Mouse (Mus musculus): Measurements from ENCODE around the gene Kat8. TPM values are rescaled to one million over a fixed set of nuclear protein-coding genes. Genes with fewer than 3 reads are reported as not detected.

The Kat8 gene
- polyA plus RNA-seq (2015; fragmentation: Nextera tagmentation; extraction: Ambion mirVana), result 41.8 and 43.5 TPM in 2 replicates

DNA sequence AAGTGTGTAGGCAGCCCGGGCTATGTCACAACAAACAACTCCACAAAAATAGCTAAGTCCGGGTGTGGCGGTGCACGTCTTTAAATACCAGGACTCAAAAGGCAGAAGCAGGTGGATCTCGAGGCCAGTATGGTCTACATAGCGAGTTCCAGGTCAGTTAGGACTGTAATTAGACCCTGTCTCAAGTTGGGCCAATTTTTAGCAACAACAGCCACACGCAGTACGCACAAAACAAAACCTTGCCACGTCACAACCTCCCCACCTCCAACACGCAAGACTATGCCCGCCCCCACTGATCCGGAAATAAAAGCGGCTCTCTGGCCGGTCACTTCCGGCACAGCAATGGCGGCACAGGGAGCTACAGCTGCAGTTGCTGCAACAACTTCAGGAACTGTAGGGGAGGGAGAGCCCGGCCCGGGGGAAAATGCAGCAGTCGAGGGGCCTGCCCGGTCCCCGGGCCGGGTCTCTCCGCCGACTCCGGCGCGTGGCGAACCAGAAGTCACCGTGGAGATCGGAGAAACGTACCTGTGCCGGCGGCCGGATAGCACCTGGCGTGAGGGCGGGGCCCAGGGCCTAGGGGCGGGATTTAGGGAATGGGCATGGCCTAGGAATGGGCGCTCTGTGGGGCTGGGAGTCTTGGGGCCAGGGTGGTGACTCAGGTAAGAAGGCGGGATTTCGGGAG lies at the start of gene Kat8:
TSS of gene Kat8 (plus strand) at position 327 of the 682 bp plus-strand sequence.
- 1% methylated on average over 40 of the region's 40 CpGs for WGBS
- Histone ChIP-seq H3K4me2 (peak within 1 kb of the TSS; percentile 82), H3K4me3 (replicated peaks) (peak within 1 kb of the TSS; percentile 85), H3K27ac (peak within 1 kb of the TSS; percentile 91), H3K36me3 (peaks cover 58% of the 10 kb centered on the region), H3K9ac (peak within 1 kb of the TSS; percentile 82), H3K27me3 (no peaks in the 10 kb centered on the region), H3K4me1 (peaks cover 14% of the 10 kb centered on the region), H3K9me3 (replicated peaks) (no peaks in the 10 kb centered on the region)
- ATAC-seq (replicated peaks; ENCODE audit: low FRiP score), result peak; percentile 97

DNA sequence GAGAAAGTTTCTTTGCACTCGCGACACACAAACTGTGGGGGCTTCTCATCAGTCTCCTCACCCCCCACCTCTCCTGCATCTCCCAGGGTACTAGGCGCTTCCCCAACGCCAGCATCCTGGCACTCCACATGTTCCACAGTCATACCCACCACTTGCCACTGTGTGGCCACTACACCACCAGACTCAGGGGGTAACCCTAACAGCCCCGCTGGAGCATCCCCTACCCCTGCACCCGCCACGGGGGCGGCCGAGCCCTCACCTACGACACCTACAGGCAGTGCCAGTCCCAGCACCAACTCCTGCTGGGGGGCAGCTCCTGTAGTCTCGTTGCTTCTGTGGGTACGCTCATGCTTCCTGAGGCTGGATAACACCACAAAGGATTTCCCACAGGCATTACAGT lies 45.9 kb upstream of the Kat8 start:
- H3K4me2 ChIP-seq, result no peak overlapping the region
- 91% methylated on average over 11 of the region's 12 CpGs for WGBS
- 0 out of 2 replicates have a peak, but pooled peaks have one; percentile 46 for ATAC-seq (replicated peaks; ENCODE audit: low FRiP score)
- no peaks in the 10 kb centered on the region for H3K9me3 ChIP-seq (replicated peaks)
- H3K9ac ChIP-seq, result no peak overlapping the region
- no peak overlapping the region for H3K4me3 ChIP-seq (replicated peaks)
- H3K4me1 ChIP-seq, result no peaks in the 10 kb centered on the region
- H3K36me3 ChIP-seq, result peaks cover 53% of the 10 kb centered on the region
- no peaks in the 10 kb centered on the region for H3K27me3 ChIP-seq
- no peak overlapping the region for H3K27ac ChIP-seq

DNA sequence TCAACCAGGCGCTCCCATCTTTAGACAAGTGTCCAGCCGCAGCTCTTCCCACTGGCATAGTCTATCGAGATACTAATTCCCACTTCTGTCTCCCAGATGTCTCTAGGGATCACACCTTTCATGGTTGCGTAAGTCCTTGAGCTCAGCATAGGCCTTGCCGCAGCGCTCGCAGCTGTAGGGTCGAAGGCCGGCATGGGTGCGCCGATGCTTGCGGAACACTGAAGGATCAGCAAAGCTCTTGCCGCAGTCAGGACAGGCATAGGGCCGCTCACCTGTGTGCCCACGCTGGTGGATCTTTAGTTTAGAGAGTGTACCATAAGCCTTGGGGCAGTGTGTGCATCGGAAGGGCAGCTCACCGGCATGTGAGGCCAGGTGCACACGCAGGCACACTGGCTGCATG lies 44.7 kb upstream of the Kat8 start:
- H3K9ac ChIP-seq, result no peak overlapping the region
- H3K27ac ChIP-seq, result no peak overlapping the region
- H3K36me3 ChIP-seq, result peaks cover 61% of the 10 kb centered on the region
- H3K4me3 ChIP-seq (replicated peaks), result no peak overlapping the region
- no peaks in the 10 kb centered on the region for H3K9me3 ChIP-seq (replicated peaks)
- no peaks in the 10 kb centered on the region for H3K27me3 ChIP-seq
- 96% methylated on average over 18 of the region's 18 CpGs for WGBS
- H3K4me1 ChIP-seq, result no peaks in the 10 kb centered on the region
- ATAC-seq (replicated peaks; ENCODE audit: low FRiP score), result no peak
- H3K4me2 ChIP-seq, result no peak overlapping the region

DNA sequence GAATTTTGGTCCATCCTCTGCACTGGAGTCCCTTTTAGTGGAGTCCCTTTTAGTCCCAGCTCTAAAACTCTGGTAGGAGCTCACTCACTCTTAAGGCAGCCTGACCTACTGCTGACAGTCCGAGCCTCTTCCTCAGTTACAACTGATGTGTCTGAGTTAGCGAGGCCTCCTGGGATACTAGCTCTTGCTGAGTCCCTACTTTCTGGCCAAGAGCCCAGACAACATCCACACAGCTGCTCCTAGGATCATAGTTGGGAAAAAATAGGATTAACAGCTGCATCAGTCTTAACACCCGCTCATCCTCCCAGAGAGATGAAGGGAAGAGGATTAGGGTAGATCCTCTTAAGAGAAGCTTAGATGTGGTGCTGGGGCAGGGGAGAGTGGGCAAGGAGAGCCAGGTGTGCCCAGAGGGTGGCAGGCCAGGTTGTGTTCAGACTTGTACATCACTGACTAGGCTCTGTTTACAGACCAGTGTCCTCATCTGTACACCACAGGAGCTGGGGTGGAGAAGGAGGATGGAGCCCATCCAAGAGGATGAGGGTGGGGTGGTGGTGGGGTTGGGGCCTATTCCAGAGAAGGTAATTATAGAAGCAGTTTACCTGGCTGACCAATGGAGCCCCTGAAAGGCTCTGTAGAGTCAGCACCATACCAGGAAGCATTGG lies 43.0 kb upstream of the Kat8 start:
- 74% methylated on average over 3 of the region's 3 CpGs for WGBS
- Histone ChIP-seq H3K4me1 (peaks cover 13% of the 10 kb centered on the region), H3K36me3 (peaks cover 68% of the 10 kb centered on the region), H3K27me3 (no peaks in the 10 kb centered on the region), H3K4me3 (replicated peaks) (no peak overlapping the region), H3K9ac (no peak overlapping the region), H3K27ac (peak overlapping the region; percentile 18; the same call in 1 of the 2 replicates), H3K4me2 (no peak overlapping the region), H3K9me3 (replicated peaks) (no peaks in the 10 kb centered on the region)
- ATAC-seq (replicated peaks; ENCODE audit: low FRiP score), result no peak

DNA sequence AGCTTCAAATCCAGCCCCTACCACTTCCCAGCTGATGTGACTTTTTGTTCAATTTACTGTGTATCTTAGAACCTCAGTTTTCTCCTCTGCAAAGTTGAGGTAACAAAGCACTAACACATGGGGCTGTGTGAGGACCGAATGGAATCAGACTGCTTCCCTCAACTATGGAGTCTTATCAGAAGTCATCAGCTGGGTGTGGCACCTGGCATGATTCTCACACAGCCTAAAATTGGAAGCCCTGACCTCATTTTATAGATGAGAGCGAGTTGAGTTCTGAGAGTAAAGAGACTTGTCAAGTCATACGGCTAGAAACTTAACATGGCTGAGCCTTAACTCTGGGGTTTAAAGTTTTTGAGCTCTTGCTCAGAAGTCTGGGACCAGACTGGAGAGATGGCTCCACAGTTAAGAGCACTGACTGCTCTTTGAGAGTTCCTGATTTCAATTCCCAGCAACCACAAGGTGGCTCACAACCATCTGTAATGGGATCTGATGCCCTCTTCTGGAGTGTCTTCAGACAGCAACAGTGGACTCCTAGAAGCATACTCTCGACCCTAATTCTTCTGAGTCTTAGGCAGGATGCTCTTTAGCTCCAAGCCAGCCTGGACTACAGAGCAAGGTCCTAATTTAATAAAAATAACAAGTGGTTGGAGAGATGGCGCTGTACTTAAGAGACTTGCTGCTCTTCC lies 42.0 kb upstream of the Kat8 start:
- Histone ChIP-seq H3K9me3 (replicated peaks) (no peaks in the 10 kb centered on the region), H3K36me3 (peaks cover 59% of the 10 kb centered on the region), H3K4me1 (peaks cover 17% of the 10 kb centered on the region), H3K27me3 (no peaks in the 10 kb centered on the region), H3K4me2 (no peak overlapping the region), H3K4me3 (replicated peaks) (no peak overlapping the region), H3K27ac (no peak overlapping the region), H3K9ac (no peak overlapping the region)
- ATAC-seq (replicated peaks; ENCODE audit: low FRiP score), result no peak
- WGBS, result 85% methylated on average over 5 of the region's 5 CpGs

DNA sequence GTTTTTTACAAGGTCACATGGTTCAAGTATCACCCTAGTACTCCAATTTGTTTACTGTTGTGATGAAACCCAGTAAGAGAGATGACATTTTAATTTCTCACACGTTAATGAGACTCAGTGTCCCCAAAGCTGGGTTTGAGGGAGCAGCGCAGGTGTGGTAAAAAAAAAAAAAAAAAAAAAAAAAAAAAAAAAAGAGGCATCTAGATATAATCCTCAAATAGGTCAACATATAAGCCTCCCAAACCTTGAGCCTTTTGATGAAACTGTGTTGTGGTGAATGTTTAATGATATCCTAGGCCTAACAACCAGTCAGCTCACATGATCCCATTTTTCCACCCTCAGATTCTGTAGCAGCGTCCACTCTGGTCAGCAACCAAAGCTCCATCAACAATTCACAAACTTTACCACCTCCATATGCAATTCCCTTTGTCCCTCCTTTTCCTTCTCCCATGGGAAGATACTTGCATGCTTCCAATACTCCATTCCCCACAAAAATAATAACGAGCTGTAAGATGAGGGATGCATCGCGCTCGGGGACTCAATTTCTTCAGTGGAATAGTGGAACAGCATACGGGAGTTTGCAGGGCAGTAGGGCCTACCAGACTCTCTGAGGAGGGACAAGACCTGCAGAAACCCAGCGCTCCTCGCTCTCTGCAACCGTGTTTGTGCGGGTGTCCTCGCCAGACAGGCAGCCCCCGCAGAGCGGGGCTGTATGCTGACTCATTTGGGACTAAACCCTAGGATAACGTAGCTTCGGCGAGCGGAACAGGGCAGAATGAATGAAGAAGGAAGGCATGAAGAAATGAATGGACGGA lies 37.3 kb upstream of the Kat8 start:
- H3K27ac ChIP-seq, result peak overlapping the region; percentile 100
- peak overlapping the region; percentile 98 for H3K4me3 ChIP-seq (replicated peaks)
- peak overlapping the region; percentile 100 for H3K9ac ChIP-seq
- peaks cover 50% of the 10 kb centered on the region for H3K36me3 ChIP-seq
- 3% methylated on average over 20 of the region's 20 CpGs for WGBS
- no peaks in the 10 kb centered on the region for H3K9me3 ChIP-seq (replicated peaks)
- H3K4me1 ChIP-seq, result peaks cover 29% of the 10 kb centered on the region
- peak; percentile 48 for ATAC-seq (replicated peaks; ENCODE audit: low FRiP score)
- no peaks in the 10 kb centered on the region for H3K27me3 ChIP-seq
- H3K4me2 ChIP-seq, result peak overlapping the region; percentile 82

DNA sequence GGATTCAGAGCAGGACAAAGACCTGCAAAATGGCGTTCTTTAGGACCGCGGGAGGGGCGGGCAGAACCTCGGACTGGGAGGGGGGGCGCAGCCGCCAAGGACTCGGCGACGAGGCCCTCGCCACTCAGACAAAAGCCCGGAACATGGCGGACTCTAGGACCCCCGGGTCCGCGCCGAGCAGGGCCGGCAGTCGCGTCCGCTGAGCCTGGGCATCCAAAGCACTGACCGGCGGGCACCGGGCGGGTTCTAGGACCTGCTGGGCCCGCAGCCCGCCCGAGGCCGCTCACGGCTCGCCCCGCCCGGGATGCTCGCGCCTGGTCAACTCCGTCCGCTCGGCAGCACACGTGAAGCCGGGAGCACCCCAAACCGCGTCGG lies 36.7 kb upstream of the Kat8 start:
- WGBS, result 0% methylated on average over 41 of the region's 43 CpGs
- H3K9me3 ChIP-seq (replicated peaks), result no peaks in the 10 kb centered on the region

DNA sequence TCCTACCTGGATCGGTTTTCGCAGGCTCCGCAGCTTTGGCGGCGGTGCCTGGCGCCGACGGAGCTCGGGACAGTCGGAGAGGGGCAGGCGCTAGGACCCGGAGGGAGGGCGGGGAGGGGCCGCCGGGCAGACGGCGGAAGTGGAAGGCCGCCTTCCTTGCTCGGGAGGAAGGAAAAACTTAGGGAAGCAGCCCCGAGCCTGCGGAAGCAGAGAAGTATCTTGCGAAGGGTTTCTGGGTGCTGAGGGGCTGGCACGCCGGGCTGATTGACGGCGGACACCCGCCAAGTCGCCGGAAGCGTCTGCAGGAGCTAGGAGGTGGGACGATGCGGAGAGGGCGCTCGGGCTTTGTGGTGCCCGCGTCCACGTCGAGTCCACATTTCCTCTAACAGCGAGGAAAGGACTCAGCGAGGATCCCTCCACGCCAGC lies 36.3 kb upstream of the Kat8 start, which contains the start of gene Zfp646:
TSS of gene Zfp646 (plus strand) at position 181 of the 426 bp plus-strand sequence.
- peak within 1 kb of the TSS; percentile 82 for H3K4me2 ChIP-seq
- peak within 1 kb of the TSS; percentile 100 for H3K27ac ChIP-seq
- peaks cover 55% of the 10 kb centered on the region for H3K36me3 ChIP-seq
- peaks cover 29% of the 10 kb centered on the region for H3K4me1 ChIP-seq
- WGBS, result under 1% methylated on average over 41 of the region's 41 CpGs
- H3K9ac ChIP-seq, result peak within 1 kb of the TSS; percentile 100
- peak; percentile 91 for ATAC-seq (replicated peaks; ENCODE audit: low FRiP score)
- H3K27me3 ChIP-seq, result no peaks in the 10 kb centered on the region
- H3K4me3 ChIP-seq (replicated peaks), result peak within 1 kb of the TSS; percentile 98
- no peaks in the 10 kb centered on the region for H3K9me3 ChIP-seq (replicated peaks)

More for the DNA sequence above, 36.7 kb upstream of the Kat8 start:
- H3K9ac ChIP-seq, result peak overlapping the region; percentile 100
- H3K4me2 ChIP-seq, result peak overlapping the region; percentile 82
- peak overlapping the region; percentile 100 for H3K27ac ChIP-seq
- H3K27me3 ChIP-seq, result no peaks in the 10 kb centered on the region
- peak overlapping the region; percentile 98 for H3K4me3 ChIP-seq (replicated peaks)
- ATAC-seq (replicated peaks; ENCODE audit: low FRiP score), result peak; percentile 95
- H3K36me3 ChIP-seq, result peaks cover 54% of the 10 kb centered on the region
- H3K4me1 ChIP-seq, result peaks cover 29% of the 10 kb centered on the region

DNA sequence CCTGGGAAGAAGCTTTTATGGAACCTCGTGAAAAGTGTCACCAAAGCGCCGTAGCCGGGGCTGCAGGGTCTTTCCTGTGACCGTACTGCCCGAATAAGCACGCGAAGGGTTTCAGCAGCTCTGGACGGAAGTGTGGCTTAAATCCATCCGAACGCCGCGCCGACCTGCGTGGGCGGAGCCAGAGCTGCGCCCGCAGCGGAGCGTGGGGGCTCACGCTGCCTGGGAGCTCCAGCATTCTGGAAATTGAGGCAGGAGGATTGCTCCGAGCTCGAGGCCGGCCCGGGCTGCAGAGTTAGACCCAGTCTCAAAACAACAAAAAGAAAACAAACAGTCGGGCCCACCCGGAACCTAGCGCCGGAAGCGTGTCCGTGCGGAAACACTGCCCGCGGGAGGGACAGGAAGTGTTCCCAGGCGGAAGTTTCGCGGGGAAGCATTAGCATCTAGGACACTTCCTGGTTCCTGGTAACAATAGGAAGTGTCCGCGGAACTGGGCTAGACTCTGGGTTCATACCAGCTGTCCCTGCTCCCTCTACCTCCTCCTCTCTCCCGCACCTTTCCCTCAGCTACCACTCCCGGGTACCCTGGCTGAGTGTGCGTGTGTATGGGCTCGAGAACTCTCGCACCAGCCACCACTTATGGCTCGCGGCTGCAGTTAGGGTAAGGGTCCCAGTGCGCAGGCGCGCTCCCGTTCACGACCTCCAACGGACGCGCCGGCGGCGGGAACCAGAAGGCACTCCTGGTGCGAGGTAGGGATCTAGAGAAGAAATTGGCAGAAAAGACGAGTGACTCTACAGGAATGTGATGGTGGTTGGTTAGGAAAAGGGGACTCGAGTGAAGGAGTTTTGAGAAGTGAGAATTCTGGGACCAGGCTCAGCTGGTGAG lies 35.6 kb upstream of the Kat8 start, which contains the start of gene Zfp668:
TSS of gene Zfp668 (minus strand) at position 362 of the 882 bp plus-strand sequence.
- H3K9me3 ChIP-seq (replicated peaks), result no peaks in the 10 kb centered on the region
- H3K9ac ChIP-seq, result peak within 1 kb of the TSS; percentile 100

DNA sequence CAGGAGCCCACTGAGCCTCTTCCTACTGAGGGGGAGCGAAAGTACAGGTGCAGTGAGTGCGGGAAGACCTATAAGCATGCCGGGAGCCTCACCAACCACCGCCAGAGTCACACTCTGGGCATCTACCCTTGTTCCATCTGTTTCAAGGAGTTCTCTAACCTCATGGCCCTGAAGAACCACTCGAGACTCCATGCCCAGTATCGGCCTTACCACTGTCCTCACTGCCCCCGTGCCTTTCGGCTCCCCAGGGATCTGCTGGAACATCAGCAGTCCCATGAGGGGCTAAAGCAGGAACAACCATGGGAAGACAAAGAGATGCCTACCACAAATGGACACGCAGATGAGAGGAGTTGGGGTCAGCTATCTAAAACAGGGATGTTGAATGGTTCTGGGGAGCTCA lies 33.0 kb upstream of the Kat8 start:
- Histone ChIP-seq H3K27ac (no peak overlapping the region), H3K4me1 (peaks cover 30% of the 10 kb centered on the region), H3K4me2 (no peak overlapping the region), H3K36me3 (peaks cover 67% of the 10 kb centered on the region), H3K9ac (no peak overlapping the region), H3K4me3 (replicated peaks) (no peak overlapping the region), H3K9me3 (replicated peaks) (no peaks in the 10 kb centered on the region), H3K27me3 (no peaks in the 10 kb centered on the region)
- 96% methylated on average over 9 of the region's 9 CpGs for WGBS
- no peak for ATAC-seq (replicated peaks; ENCODE audit: low FRiP score)

More for the DNA sequence above, 35.6 kb upstream of the Kat8 start, which contains the start of gene Zfp668:
- under 1% methylated on average over 60 of the region's 60 CpGs for WGBS
- Histone ChIP-seq H3K4me2 (peak within 1 kb of the TSS; percentile 82), H3K4me1 (peaks cover 29% of the 10 kb centered on the region), H3K36me3 (peaks cover 55% of the 10 kb centered on the region), H3K27me3 (no peaks in the 10 kb centered on the region), H3K27ac (peak within 1 kb of the TSS; percentile 100), H3K4me3 (replicated peaks) (peak within 1 kb of the TSS; percentile 98)
- peak; percentile 62 for ATAC-seq (replicated peaks; ENCODE audit: low FRiP score)
